Mouse (Mus musculus) lung, adult 2 months (tissue): ENCODE results near the gene Slc6a16.

ENCODE experiments used
- CTCF ChIP-seq: fragments of 200-500 bp; IDR thresholded peaks from 2 replicates; pipeline ENCODE4 v1.5.1; 2011; ENCODE audit warnings: mild to moderate bottlenecking, low read length, control low read depth; ENCODE audit not compliant: insufficient read depth
- POLR2A ChIP-seq: fragments of 200-500 bp; IDR thresholded peaks from 2 replicates; pipeline ENCODE4 v1.6.1; 2011; ENCODE audit warnings: low read depth, mild to moderate bottlenecking, control low read depth, low read length, borderline replicate concordance; ENCODE audit errors: extremely low read depth

DNA sequence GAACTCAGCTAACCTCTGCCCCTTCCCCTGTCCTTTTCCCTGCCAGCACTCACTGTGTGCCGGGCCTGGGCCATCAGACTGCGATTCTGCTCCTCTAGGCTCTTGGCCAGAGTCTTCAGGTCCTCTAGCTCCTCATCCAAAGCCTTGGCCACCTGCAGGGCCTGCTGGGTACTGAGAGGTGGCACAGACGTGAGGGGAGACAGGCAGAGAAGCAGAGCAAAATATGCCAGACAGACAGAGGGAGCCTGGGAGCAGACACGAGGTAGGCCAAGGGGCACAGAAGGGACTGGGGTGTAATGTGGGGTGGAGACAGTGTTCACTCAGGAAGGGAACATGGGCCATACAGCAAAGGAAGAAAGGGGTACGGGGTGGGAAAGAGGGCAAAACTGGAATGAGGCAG, 47.5 kb upstream of the Slc6a16 start:
- no peak for TF ChIP-seq POLR2A
- no peak for TF ChIP-seq CTCF
